Mouse (Mus musculus): Measurements from ENCODE around the gene Ofcc1. TPM values are rescaled to one million over a fixed set of nuclear protein-coding genes. Genes with fewer than 3 reads are reported as not detected.

Gene Ofcc1
- polyA plus RNA-seq, 1 experiment, result not detected

DNA sequence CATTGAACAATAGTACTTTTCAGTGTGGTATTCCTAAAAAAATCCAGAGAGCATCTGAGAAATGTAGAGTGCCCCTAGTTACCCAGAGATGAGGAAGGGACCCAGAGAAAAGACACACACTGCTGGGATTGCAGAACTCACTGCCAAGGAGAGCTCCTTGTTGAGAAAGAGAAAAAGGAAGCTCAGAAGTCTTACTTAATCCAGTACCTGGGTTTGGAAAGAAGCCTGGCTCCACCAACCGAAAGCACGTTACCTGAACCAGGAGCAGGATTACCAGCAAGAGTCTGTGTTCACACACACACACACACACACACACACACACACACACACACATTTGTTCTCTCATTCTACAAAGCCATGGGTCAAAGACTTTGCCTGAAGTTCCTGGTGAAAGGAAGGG lies 14.2 kb downstream of the Ofcc1 start:
- H3K27me3 ChIP-seq (ENCODE audit: control insufficient read depth, insufficient read depth, low read length), result no peaks in the 10 kb centered on the region
- no peaks in the 10 kb centered on the region for H3K36me3 ChIP-seq (ENCODE audit: control insufficient read depth, insufficient read depth, low read length)
- H3K4me1 ChIP-seq (ENCODE audit: control insufficient read depth, insufficient read depth, low read length), result no peaks in the 10 kb centered on the region
- H3K4me3 ChIP-seq (ENCODE audit: control insufficient read depth, low read depth, low read length), result no peak overlapping the region
- no peak overlapping the region for H3K27ac ChIP-seq (ENCODE audit: control insufficient read depth, insufficient read depth, low read depth, low read length)
- TF ChIP-seq POLR2A (IDR thresholded peaks at IDR 0.05; ENCODE audit: control insufficient read depth, low read depth, low read length) (no peak), CTCF (IDR thresholded peaks at IDR 0.05; ENCODE audit: control insufficient read depth, insufficient read depth, insufficient replicate concordance, low read depth, low read length) (no peak)

DNA sequence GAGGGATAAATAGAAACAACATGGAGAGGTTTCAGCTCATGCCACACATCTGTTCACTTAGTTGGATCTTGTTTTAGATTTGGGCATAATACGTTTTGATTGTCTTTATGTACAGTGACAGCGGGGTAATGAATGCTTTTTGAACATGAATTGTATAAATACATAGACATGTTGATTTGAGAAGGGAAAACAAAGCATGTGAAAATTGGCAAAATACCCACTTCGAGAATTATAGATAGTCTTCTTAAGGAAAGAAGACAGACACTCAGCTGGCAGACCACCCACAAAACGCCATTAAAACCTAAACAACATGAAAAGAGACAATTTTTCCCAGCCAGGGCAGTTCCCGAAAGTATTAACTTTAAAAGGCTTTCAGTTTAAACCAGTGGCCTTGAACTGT lies 37.9 kb downstream of the Ofcc1 start:
- Histone ChIP-seq H3K4me1 (ENCODE audit: control insufficient read depth, insufficient read depth, low read length) (no peaks in the 10 kb centered on the region), H3K27ac (ENCODE audit: control insufficient read depth, insufficient read depth, low read depth, low read length) (no peak overlapping the region), H3K27me3 (ENCODE audit: control insufficient read depth, insufficient read depth, low read length) (no peaks in the 10 kb centered on the region), H3K4me3 (ENCODE audit: control insufficient read depth, low read depth, low read length) (no peak overlapping the region), H3K36me3 (ENCODE audit: control insufficient read depth, insufficient read depth, low read length) (no peaks in the 10 kb centered on the region)
- TF ChIP-seq CTCF (IDR thresholded peaks at IDR 0.05; ENCODE audit: control insufficient read depth, insufficient read depth, insufficient replicate concordance, low read depth, low read length) (no peak), POLR2A (IDR thresholded peaks at IDR 0.05; ENCODE audit: control insufficient read depth, low read depth, low read length) (no peak)

DNA sequence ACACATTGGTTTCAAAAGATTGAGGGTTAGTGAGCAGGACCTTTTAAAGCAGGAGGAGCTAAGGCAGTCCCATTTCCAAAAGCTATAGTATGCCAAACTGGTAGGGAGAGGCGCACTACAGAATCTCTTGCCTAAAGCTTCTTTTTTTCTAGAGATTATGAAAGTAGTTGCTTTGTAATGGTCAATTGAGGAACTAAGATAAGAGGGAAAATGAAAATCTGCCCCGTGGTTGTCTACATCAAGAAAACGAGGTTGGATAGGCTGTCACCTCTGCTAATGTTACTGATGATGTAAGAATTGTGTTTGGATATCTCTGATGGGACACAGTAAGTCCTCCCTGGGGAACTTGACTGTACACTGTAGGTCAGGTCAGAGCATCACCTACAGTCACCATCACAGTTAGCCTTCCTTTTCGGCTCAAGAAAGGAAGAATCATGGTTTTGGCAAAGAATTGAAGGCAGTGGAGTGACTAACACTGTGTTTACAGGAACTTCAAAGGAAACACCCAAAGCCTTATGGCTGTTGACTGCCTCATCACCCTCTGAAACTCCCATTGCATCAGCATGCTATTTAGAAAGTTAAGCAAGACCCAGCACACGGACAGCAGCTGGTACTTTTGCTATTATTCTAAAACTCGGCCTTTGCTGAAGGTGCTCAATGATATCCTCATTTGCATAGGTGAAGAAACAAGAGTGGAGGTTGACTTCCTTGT lies 40.3 kb downstream of the Ofcc1 start:
- Histone ChIP-seq H3K4me3 (ENCODE audit: control insufficient read depth, low read depth, low read length) (no peak overlapping the region), H3K4me1 (ENCODE audit: control insufficient read depth, insufficient read depth, low read length) (no peaks in the 10 kb centered on the region), H3K36me3 (ENCODE audit: control insufficient read depth, insufficient read depth, low read length) (no peaks in the 10 kb centered on the region), H3K27me3 (ENCODE audit: control insufficient read depth, insufficient read depth, low read length) (no peaks in the 10 kb centered on the region), H3K27ac (ENCODE audit: control insufficient read depth, insufficient read depth, low read depth, low read length) (no peak overlapping the region)
- TF ChIP-seq POLR2A (IDR thresholded peaks at IDR 0.05; ENCODE audit: control insufficient read depth, low read depth, low read length) (no peak), CTCF (IDR thresholded peaks at IDR 0.05; ENCODE audit: control insufficient read depth, insufficient read depth, insufficient replicate concordance, low read depth, low read length) (no peak)

DNA sequence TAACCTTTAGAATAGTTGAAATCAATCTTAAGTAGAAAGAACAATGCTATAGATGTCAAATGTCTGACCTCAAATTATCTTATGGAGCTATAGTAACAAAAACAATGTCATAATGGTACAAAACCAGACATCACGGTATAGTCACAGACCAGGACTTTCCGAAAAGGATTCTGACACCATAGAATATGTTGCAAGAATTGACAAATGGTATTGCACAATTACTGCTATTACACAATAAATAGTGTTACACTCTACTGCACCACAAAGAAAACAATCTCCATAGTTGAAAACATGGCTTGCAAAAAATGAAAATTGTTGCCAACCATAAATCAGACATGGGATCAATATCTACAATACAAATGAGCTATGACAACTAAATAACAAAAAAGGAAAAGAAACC lies 43.5 kb downstream of the Ofcc1 start:
- Histone ChIP-seq H3K27ac (ENCODE audit: control insufficient read depth, insufficient read depth, low read depth, low read length) (no peak overlapping the region), H3K4me3 (ENCODE audit: control insufficient read depth, low read depth, low read length) (no peak overlapping the region), H3K36me3 (ENCODE audit: control insufficient read depth, insufficient read depth, low read length) (no peaks in the 10 kb centered on the region), H3K4me1 (ENCODE audit: control insufficient read depth, insufficient read depth, low read length) (no peaks in the 10 kb centered on the region), H3K27me3 (ENCODE audit: control insufficient read depth, insufficient read depth, low read length) (no peaks in the 10 kb centered on the region)
- no peak for TF ChIP-seq CTCF (IDR thresholded peaks at IDR 0.05; ENCODE audit: control insufficient read depth, insufficient read depth, insufficient replicate concordance, low read depth, low read length)
- TF ChIP-seq POLR2A (IDR thresholded peaks at IDR 0.05; ENCODE audit: control insufficient read depth, low read depth, low read length), result no peak

DNA sequence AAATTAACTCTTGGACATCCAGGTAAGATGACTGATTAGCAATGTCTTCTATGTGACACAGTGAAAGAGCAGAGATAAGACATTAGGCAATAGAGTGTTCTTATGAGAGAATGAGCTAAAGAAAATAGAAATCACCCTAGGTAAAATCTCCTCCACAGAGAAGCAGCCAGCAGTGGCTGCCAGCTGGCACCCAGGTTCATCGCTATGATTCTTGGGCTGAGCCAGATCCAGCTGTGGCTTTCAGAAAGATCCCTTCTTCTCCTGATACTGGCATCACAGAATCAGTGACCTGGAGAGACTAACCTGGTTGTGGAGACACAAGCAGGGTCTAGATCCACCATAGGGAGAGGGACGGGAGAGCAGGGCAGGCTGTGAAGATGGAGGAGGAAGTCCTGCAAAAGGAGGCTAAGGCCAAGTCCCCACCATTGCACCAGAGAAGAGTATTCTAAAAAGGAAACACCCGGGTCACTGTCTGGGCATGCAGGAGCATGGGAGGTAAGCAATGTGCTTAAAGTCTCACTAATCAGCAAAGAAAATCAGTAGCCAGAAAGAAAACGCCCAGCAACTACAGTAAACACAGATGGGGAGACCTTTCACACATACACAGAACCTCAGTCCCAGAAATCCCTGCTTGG lies 46.0 kb downstream of the Ofcc1 start:
- no peak overlapping the region for H3K27ac ChIP-seq (ENCODE audit: control insufficient read depth, insufficient read depth, low read depth, low read length)
- H3K27me3 ChIP-seq (ENCODE audit: control insufficient read depth, insufficient read depth, low read length), result no peaks in the 10 kb centered on the region
- TF ChIP-seq POLR2A (IDR thresholded peaks at IDR 0.05; ENCODE audit: control insufficient read depth, low read depth, low read length) (no peak), CTCF (IDR thresholded peaks at IDR 0.05; ENCODE audit: control insufficient read depth, insufficient read depth, insufficient replicate concordance, low read depth, low read length) (no peak)
- no peaks in the 10 kb centered on the region for H3K36me3 ChIP-seq (ENCODE audit: control insufficient read depth, insufficient read depth, low read length)
- H3K4me1 ChIP-seq (ENCODE audit: control insufficient read depth, insufficient read depth, low read length), result no peaks in the 10 kb centered on the region
- no peak overlapping the region for H3K4me3 ChIP-seq (ENCODE audit: control insufficient read depth, low read depth, low read length)

DNA sequence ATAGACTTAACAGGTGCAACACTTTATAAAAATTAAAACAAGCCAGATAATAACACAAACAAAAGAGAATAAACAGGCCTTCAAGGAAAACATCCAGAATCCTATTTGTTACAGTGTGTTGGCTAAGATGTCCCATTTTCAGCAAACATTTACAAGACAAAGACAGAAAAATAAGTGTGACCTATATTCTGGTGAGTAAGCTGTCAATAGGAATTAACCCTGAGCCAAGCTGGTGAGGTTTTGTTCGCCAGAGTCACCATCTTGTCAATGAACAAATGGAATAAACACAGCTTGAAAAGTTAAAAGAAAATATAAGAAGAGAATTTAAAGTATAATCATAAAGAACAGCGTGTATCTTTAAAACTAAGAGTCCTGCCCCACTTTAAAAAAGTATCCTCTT lies 68.4 kb downstream of the Ofcc1 start:
- Histone ChIP-seq H3K27me3 (ENCODE audit: control insufficient read depth, insufficient read depth, low read length) (no peaks in the 10 kb centered on the region), H3K4me1 (ENCODE audit: control insufficient read depth, insufficient read depth, low read length) (no peaks in the 10 kb centered on the region), H3K27ac (ENCODE audit: control insufficient read depth, insufficient read depth, low read depth, low read length) (no peak overlapping the region), H3K4me3 (ENCODE audit: control insufficient read depth, low read depth, low read length) (no peak overlapping the region), H3K36me3 (ENCODE audit: control insufficient read depth, insufficient read depth, low read length) (no peaks in the 10 kb centered on the region)
- TF ChIP-seq POLR2A (IDR thresholded peaks at IDR 0.05; ENCODE audit: control insufficient read depth, low read depth, low read length), result no peak
- TF ChIP-seq CTCF (IDR thresholded peaks at IDR 0.05; ENCODE audit: control insufficient read depth, insufficient read depth, insufficient replicate concordance, low read depth, low read length), result no peak

DNA sequence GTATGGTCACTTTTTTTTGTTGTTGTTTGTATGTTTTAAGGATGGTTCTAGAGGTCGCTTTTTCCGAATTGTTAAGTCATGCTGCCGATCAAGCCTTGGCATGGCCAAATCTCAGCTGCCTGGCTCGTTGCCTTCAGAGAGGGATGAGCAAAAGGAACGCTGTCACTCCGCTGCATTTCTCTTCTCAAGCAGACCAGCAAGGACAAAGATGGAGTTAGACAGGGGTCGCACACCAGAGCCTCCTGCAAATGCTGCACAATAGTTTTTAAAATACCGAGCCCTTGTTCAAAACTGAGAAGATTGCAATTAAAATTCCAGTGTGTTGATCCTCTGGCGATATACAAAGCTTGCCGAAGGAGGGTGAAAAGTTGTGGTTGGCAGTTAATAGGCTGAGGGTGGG lies 70.4 kb downstream of the Ofcc1 start:
- no peak for TF ChIP-seq CTCF (IDR thresholded peaks at IDR 0.05; ENCODE audit: control insufficient read depth, insufficient read depth, insufficient replicate concordance, low read depth, low read length)
- TF ChIP-seq POLR2A (IDR thresholded peaks at IDR 0.05; ENCODE audit: control insufficient read depth, low read depth, low read length), result no peak
- no peaks in the 10 kb centered on the region for H3K36me3 ChIP-seq (ENCODE audit: control insufficient read depth, insufficient read depth, low read length)
- H3K4me3 ChIP-seq (ENCODE audit: control insufficient read depth, low read depth, low read length), result no peak overlapping the region
- peaks cover 3% of the 10 kb centered on the region for H3K27me3 ChIP-seq (ENCODE audit: control insufficient read depth, insufficient read depth, low read length)
- no peak overlapping the region for H3K27ac ChIP-seq (ENCODE audit: control insufficient read depth, insufficient read depth, low read depth, low read length)
- peaks cover 5% of the 10 kb centered on the region for H3K4me1 ChIP-seq (ENCODE audit: control insufficient read depth, insufficient read depth, low read length)

Data from testis, adult 2 months (tissue).